Mouse (Mus musculus): ENCODE results near the gene Hnf4a. TPM values are rescaled to one million over a fixed set of nuclear protein-coding genes. Genes with fewer than 3 reads are reported as not detected.

The Hnf4a gene
- total and polyA plus RNA-seq, 3 experiments: 0.05 to 0.38 (median 0.17) TPM

DNA sequence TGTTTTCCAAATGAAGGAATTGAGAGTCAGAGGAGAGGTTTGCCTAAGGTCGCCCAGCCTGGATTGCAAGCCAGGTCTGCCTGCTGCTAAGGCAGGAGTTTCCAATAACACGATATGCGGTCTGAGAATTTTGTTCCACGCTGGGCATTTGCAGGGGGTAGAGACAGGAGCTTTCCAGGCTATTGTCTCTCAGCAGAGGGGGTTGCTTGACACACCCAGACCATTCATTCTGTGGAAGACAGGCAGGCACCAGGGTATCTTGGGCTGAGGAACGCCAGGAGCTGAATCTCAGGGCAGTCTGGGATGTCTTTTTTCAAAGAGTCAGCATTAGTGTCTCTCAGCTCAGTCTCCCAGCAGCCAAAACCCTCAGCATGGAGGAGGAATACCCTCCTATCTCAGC lies 13.6 kb upstream of the Hnf4a start:
- Histone ChIP-seq H3K36me3 (replicated peaks) (no peaks in the 10 kb centered on the region), H3K4me3 (ENCODE audit: low read depth, low read length) (no peak overlapping the region), H3K27me3 (ENCODE audit: insufficient read depth, low read length) (peaks cover 10% of the 10 kb centered on the region; the same call in 1 of the 2 replicates), H3K9me3 (replicated peaks) (no peaks in the 10 kb centered on the region), H3K4me1 (ENCODE audit: insufficient read depth, low read depth, low read length) (no peaks in the 10 kb centered on the region)
- DNase-seq (ENCODE audit: low spot score) (no peak), ATAC-seq (ENCODE audit: extremely low read depth, insufficient number of reproducible peaks, low FRiP score, poor library complexity, severe bottlenecking) (no peak)
- no peak for TF ChIP-seq GATA2 (IDR thresholded peaks at IDR 0.05; ENCODE audit: borderline replicate concordance, low read depth, low read length)
- TF ChIP-seq TAL1 (conservative IDR thresholded peaks at IDR 0.05; ENCODE audit: low read depth, low read length): no peak
- TF ChIP-seq POLR2AphosphoS5 (IDR thresholded peaks at IDR 0.05; ENCODE audit: insufficient replicate concordance, low read depth, low read length): no peak
- TF ChIP-seq CTCF (IDR thresholded peaks at IDR 0.05; ENCODE audit: low read depth, low read length): no peak
- no peak for TF ChIP-seq GATA1 (IDR thresholded peaks at IDR 0.05; ENCODE audit: borderline replicate concordance, low read length)

DNA sequence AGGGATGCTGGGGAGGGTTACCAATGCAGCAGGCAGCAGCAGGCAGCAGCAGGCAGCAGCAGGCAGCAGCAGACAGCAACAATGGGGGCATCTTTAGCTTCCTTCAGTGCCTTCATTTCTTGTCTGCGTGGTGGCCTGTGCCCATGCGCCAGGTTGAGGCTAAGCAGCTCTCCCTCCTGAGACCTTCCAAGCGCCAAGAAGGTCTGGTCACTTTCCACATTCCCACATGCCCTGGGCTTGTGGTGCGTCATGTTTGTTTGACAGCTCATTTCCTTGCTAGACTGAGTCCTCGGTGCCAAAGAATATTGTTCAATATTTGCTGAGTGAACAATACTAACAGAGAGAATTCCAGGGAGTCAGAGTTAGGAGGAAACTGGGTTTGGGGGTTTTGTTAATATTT lies 12.6 kb upstream of the Hnf4a start:
- Histone ChIP-seq H3K27me3 (ENCODE audit: insufficient read depth, low read length) (peaks cover 10% of the 10 kb centered on the region; the same call in 1 of the 2 replicates), H3K9me3 (replicated peaks) (no peaks in the 10 kb centered on the region), H3K4me3 (ENCODE audit: low read depth, low read length) (no peak overlapping the region), H3K36me3 (replicated peaks) (no peaks in the 10 kb centered on the region), H3K4me1 (ENCODE audit: insufficient read depth, low read depth, low read length) (no peaks in the 10 kb centered on the region)
- DNase-seq (ENCODE audit: low spot score) (no peak), ATAC-seq (ENCODE audit: extremely low read depth, insufficient number of reproducible peaks, low FRiP score, poor library complexity, severe bottlenecking) (no peak)
- no peak for TF ChIP-seq GATA1 (IDR thresholded peaks at IDR 0.05; ENCODE audit: borderline replicate concordance, low read length)
- TF ChIP-seq TAL1 (conservative IDR thresholded peaks at IDR 0.05; ENCODE audit: low read depth, low read length): no peak
- TF ChIP-seq GATA2 (IDR thresholded peaks at IDR 0.05; ENCODE audit: borderline replicate concordance, low read depth, low read length): no peak

GRCm38 (mm10) chr2:163494456-163494855 lies 12.2 kb upstream of the Hnf4a start:
- DNase-seq (ENCODE audit: low spot score): no peak
- no peaks in the 10 kb centered on the region for H3K4me1 ChIP-seq (ENCODE audit: insufficient read depth, low read depth, low read length)
- H3K4me3 ChIP-seq (ENCODE audit: low read depth, low read length): no peak overlapping the region
- no peak for ATAC-seq (ENCODE audit: extremely low read depth, insufficient number of reproducible peaks, low FRiP score, poor library complexity, severe bottlenecking)
- no peak for TF ChIP-seq GATA2 (IDR thresholded peaks at IDR 0.05; ENCODE audit: borderline replicate concordance, low read depth, low read length)
- TF ChIP-seq GATA1 (IDR thresholded peaks at IDR 0.05; ENCODE audit: borderline replicate concordance, low read length): no peak
- TF ChIP-seq POLR2AphosphoS5 (IDR thresholded peaks at IDR 0.05; ENCODE audit: insufficient replicate concordance, low read depth, low read length): no peak
- TF ChIP-seq CTCF (IDR thresholded peaks at IDR 0.05; ENCODE audit: low read depth, low read length): no peak
- TF ChIP-seq TAL1 (conservative IDR thresholded peaks at IDR 0.05; ENCODE audit: low read depth, low read length): no peak
- H3K9me3 ChIP-seq (replicated peaks): no peaks in the 10 kb centered on the region
- no peaks in the 10 kb centered on the region for H3K36me3 ChIP-seq (replicated peaks)
- H3K27me3 ChIP-seq (ENCODE audit: insufficient read depth, low read length): peaks cover 10% of the 10 kb centered on the region; the same call in 1 of the 2 replicates

DNA sequence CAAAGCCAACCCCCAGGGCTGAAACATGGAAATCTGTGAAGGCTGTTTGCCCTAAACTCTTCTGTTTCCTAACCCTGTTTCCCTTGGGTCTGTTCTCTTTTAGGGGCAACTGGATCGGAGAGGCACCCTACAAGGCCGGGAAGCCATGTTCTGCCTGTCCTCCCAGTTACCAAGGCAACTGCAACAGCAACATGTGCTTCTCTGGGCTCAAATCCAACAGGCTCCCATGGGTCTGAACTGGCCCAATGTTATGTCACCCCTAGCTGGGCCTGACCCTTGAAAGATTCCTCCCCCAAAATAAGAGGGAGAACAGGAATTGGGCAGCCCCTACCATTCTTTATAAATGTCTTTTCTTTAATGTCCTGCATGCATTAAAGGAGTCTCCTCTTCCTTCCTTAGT lies 4.4 kb upstream of the Hnf4a start:
- no peaks in the 10 kb centered on the region for H3K36me3 ChIP-seq (replicated peaks)
- DNase-seq (ENCODE audit: low spot score) (no peak), ATAC-seq (ENCODE audit: extremely low read depth, insufficient number of reproducible peaks, low FRiP score, poor library complexity, severe bottlenecking) (no peak)
- H3K4me3 ChIP-seq (ENCODE audit: low read depth, low read length): no peak overlapping the region
- no peaks in the 10 kb centered on the region for H3K9me3 ChIP-seq (replicated peaks)
- TF ChIP-seq CTCF (IDR thresholded peaks at IDR 0.05; ENCODE audit: low read depth, low read length) (no peak), GATA1 (IDR thresholded peaks at IDR 0.05; ENCODE audit: borderline replicate concordance, low read length) (no peak)
- no peaks in the 10 kb centered on the region for H3K27me3 ChIP-seq (ENCODE audit: insufficient read depth, low read length)
- H3K4me1 ChIP-seq (ENCODE audit: insufficient read depth, low read depth, low read length): no peaks in the 10 kb centered on the region

GRCm38 (mm10) chr2:163503191-163503590 lies 3.4 kb upstream of the Hnf4a start:
- no peaks in the 10 kb centered on the region for H3K4me1 ChIP-seq (ENCODE audit: insufficient read depth, low read depth, low read length)
- H3K4me3 ChIP-seq (ENCODE audit: low read depth, low read length): no peak overlapping the region
- no peaks in the 10 kb centered on the region for H3K36me3 ChIP-seq (replicated peaks)
- ATAC-seq (ENCODE audit: extremely low read depth, insufficient number of reproducible peaks, low FRiP score, poor library complexity, severe bottlenecking) (no peak), DNase-seq (ENCODE audit: low spot score) (no peak)
- TF ChIP-seq POLR2AphosphoS5 (IDR thresholded peaks at IDR 0.05; ENCODE audit: insufficient replicate concordance, low read depth, low read length): no peak
- no peak for TF ChIP-seq TAL1 (conservative IDR thresholded peaks at IDR 0.05; ENCODE audit: low read depth, low read length)
- no peak for TF ChIP-seq GATA1 (IDR thresholded peaks at IDR 0.05; ENCODE audit: borderline replicate concordance, low read length)
- no peak for TF ChIP-seq CTCF (IDR thresholded peaks at IDR 0.05; ENCODE audit: low read depth, low read length)
- no peak for TF ChIP-seq GATA2 (IDR thresholded peaks at IDR 0.05; ENCODE audit: borderline replicate concordance, low read depth, low read length)
- H3K9me3 ChIP-seq (replicated peaks): no peaks in the 10 kb centered on the region
- H3K27me3 ChIP-seq (ENCODE audit: insufficient read depth, low read length): no peaks in the 10 kb centered on the region

DNA sequence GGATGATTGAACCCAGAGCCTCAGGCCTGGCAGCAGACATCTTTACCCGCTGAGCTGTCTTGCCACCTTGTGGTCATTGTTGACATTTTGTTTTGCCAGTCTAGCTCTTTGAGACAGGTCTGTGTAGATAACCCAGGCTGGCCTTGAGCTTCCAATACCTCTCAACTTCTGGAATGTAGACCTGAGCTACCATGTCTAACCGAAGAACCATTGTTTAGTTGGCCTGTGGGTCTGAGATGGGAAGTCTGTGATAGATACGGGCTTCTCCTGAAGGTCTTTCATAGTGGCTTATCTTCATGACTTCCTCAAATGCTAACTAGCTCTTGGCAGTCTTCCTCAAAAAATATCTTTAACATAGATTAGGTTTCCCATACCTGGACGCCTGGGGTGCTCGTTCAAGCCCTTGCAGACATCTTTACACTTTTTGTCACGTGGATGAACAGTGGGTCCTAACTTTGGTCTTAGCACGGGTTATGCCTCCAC lies 19.2 kb downstream of the Hnf4a start:
- DNase-seq (ENCODE audit: low spot score) (no peak), ATAC-seq (ENCODE audit: extremely low read depth, insufficient number of reproducible peaks, low FRiP score, poor library complexity, severe bottlenecking) (no peak)
- Histone ChIP-seq H3K36me3 (replicated peaks) (no peaks in the 10 kb centered on the region), H3K4me3 (ENCODE audit: low read depth, low read length) (no peak overlapping the region), H3K9me3 (replicated peaks) (no peaks in the 10 kb centered on the region), H3K4me1 (ENCODE audit: insufficient read depth, low read depth, low read length) (no peaks in the 10 kb centered on the region), H3K27me3 (ENCODE audit: insufficient read depth, low read length) (no peaks in the 10 kb centered on the region)
- TF ChIP-seq CTCF (IDR thresholded peaks at IDR 0.05; ENCODE audit: low read depth, low read length): no peak
- no peak for TF ChIP-seq GATA2 (IDR thresholded peaks at IDR 0.05; ENCODE audit: borderline replicate concordance, low read depth, low read length)
- no peak for TF ChIP-seq POLR2AphosphoS5 (IDR thresholded peaks at IDR 0.05; ENCODE audit: insufficient replicate concordance, low read depth, low read length)
- no peak for TF ChIP-seq TAL1 (conservative IDR thresholded peaks at IDR 0.05; ENCODE audit: low read depth, low read length)
- TF ChIP-seq GATA1 (IDR thresholded peaks at IDR 0.05; ENCODE audit: borderline replicate concordance, low read length): no peak

DNA sequence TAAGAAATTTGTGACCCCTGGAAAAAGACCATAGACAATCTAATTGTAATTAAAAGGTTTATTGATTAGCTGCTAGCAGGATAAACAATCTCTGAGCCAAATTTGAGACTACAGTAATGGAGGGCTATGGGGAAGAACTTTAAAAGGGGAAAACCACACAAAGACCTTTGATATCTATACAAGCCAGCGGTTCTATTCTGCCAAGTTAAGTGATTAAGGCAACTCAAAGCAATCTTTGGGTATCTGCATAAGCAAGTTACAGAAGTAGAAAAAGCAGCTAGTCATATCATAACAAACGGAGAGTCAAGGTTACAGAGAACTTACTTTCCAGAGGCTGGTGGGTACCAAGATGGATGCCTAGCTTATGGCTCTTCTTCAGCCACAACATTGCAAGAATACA lies 20.9 kb downstream of the Hnf4a start:
- Histone ChIP-seq H3K4me1 (ENCODE audit: insufficient read depth, low read depth, low read length) (no peaks in the 10 kb centered on the region), H3K9me3 (replicated peaks) (no peaks in the 10 kb centered on the region), H3K27me3 (ENCODE audit: insufficient read depth, low read length) (no peaks in the 10 kb centered on the region), H3K4me3 (ENCODE audit: low read depth, low read length) (no peak overlapping the region), H3K36me3 (replicated peaks) (no peaks in the 10 kb centered on the region)
- TF ChIP-seq GATA2 (IDR thresholded peaks at IDR 0.05; ENCODE audit: borderline replicate concordance, low read depth, low read length) (no peak), CTCF (IDR thresholded peaks at IDR 0.05; ENCODE audit: low read depth, low read length) (no peak), POLR2AphosphoS5 (IDR thresholded peaks at IDR 0.05; ENCODE audit: insufficient replicate concordance, low read depth, low read length) (no peak), GATA1 (IDR thresholded peaks at IDR 0.05; ENCODE audit: borderline replicate concordance, low read length) (no peak), TAL1 (conservative IDR thresholded peaks at IDR 0.05; ENCODE audit: low read depth, low read length) (no peak)
- ATAC-seq (ENCODE audit: extremely low read depth, insufficient number of reproducible peaks, low FRiP score, poor library complexity, severe bottlenecking) (no peak), DNase-seq (ENCODE audit: low spot score) (no peak)
